Mouse (Mus musculus): ENCODE results near the gene Zfp341.

GRCm38 (mm10) chr2:154571266-154571665 lies 41.8 kb upstream of the Zfp341 start:
- TF ChIP-seq CTCF (IDR thresholded peaks at IDR 0.05; ENCODE audit: low read depth), result no peak
- TF ChIP-seq EP300 (IDR thresholded peaks at IDR 0.05; ENCODE audit: low read depth), result no peak
